Mouse (Mus musculus) lung, embryonic 15.5 days (tissue): ENCODE results near the gene Cript. TPM values are rescaled to one million over a fixed set of nuclear protein-coding genes. Genes with fewer than 3 reads are reported as not detected.
"Not testable (repeated sequence)": the region's sequence is repeated elsewhere in the genome, so short reads cannot be mapped to it uniquely, and the experiment has no call there.

ENCODE experiments used
- ATAC-seq: fragments of 200-750 bp; cut with Nextera tagmentation; 2 replicates; pipeline ENCODE4 v1.8.0; 2017; ENCODE audit warnings: moderate number of reproducible peaks, borderline replicate concordance; ENCODE audit not compliant: low FRiP score, low TSS enrichment; ENCODE audit errors: extremely low read depth
- H3K27ac ChIP-seq: fragments of 300-500 bp; sonication (generic); 2 replicates; pipeline ENCODE4 v1.5.1; 2015; ENCODE audit warnings: moderate library complexity, mild to moderate bottlenecking, inconsistent platforms
- H3K27me3 ChIP-seq: fragments of 300-500 bp; sonication (generic); 2 replicates; pipeline ENCODE4 v1.6.1; 2015; ENCODE audit warnings: inconsistent platforms
- H3K36me3 ChIP-seq: fragments of 300-500 bp; sonication (generic); 2 replicates; pipeline ENCODE4 v1.6.1; 2015; ENCODE audit warnings: inconsistent platforms
- H3K4me1 ChIP-seq: fragments of 300-500 bp; sonication (generic); 2 replicates; pipeline ENCODE4 v1.6.1; 2015; ENCODE audit warnings: inconsistent platforms
- H3K4me2 ChIP-seq: fragments of 300-500 bp; sonication (generic); 2 replicates; pipeline ENCODE4 v1.6.1; 2015; ENCODE audit warnings: inconsistent platforms, mild to moderate bottlenecking, moderate library complexity
- H3K4me3 ChIP-seq: fragments of 300-500 bp; sonication (generic); 2 replicates; pipeline ENCODE4 v1.5.1; 2015; ENCODE audit warnings: mild to moderate bottlenecking, inconsistent platforms
- H3K9ac ChIP-seq: fragments of 300-500 bp; sonication (generic); 2 replicates; pipeline ENCODE4 v1.6.1; 2015; ENCODE audit warnings: inconsistent platforms
- H3K9me3 ChIP-seq: fragments of 300-500 bp; sonication (generic); 2 replicates; pipeline ENCODE4 v1.6.1; 2016; ENCODE audit warnings: inconsistent platforms
- WGBS: fragments of 180-500 bp; shearing (Covaris S2); methylation state at CpG from one replicate; pipeline ENCODE4 v1.1.7; 2015; 5-methylcytosine and 5-hydroxymethylcytosine counted together
- polyA plus RNA-seq: library from polyadenylated mRNA; unstranded; fragments of >200 nt; fragmentation: Nextera tagmentation; extraction: Ambion mirVana; gene quantifications from 2 replicates; pipeline ENCODE4 v1.2.1, GENCODE M21; 2015

Cript gene
- polyA plus RNA-seq, 1 experiment from 2014 or later: 145 TPM

GRCm38 (mm10) chr17:87072766-87073440 lies 47.6 kb downstream of the Cript start:
- no peak overlapping the region for H3K4me3 ChIP-seq
- 34% methylated on average over 5 of the region's 5 CpGs for WGBS
- no peaks in the 10 kb centered on the region for H3K4me1 ChIP-seq
- no peak overlapping the region for H3K4me2 ChIP-seq
- H3K27ac ChIP-seq: no peak overlapping the region
- H3K9me3 ChIP-seq: no peaks in the 10 kb centered on the region
- H3K27me3 ChIP-seq: no peaks in the 10 kb centered on the region
- no peak for ATAC-seq
- H3K36me3 ChIP-seq: no peaks in the 10 kb centered on the region
- no peak overlapping the region for H3K9ac ChIP-seq

DNA sequence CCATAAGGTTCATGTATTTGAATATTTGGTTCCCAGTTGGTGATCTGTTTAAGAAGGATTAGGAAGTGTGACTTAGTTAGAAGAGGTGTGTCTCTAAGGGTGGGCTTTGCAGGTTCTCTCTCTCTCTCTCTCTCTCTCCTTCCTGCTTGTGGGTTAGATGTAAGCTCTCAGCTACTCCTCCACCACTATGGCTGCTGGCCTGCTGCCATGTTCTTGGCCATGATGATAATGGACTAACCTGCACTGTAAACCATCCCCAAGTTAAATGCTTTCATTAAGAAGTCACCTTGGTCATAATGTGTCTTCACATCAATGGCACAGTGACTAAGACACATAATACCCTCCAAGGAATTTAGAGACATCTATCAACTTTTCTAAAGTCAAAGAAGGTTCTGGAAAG lies 48.1 kb downstream of the Cript start:
- no peaks in the 10 kb centered on the region for H3K4me1 ChIP-seq
- no peaks in the 10 kb centered on the region for H3K9me3 ChIP-seq
- H3K9ac ChIP-seq: no peak overlapping the region
- H3K27me3 ChIP-seq: no peaks in the 10 kb centered on the region
- no peak overlapping the region for H3K4me2 ChIP-seq
- no peak for ATAC-seq
- no peak overlapping the region for H3K27ac ChIP-seq
- no peaks in the 10 kb centered on the region for H3K36me3 ChIP-seq
- H3K4me3 ChIP-seq: no peak overlapping the region

DNA sequence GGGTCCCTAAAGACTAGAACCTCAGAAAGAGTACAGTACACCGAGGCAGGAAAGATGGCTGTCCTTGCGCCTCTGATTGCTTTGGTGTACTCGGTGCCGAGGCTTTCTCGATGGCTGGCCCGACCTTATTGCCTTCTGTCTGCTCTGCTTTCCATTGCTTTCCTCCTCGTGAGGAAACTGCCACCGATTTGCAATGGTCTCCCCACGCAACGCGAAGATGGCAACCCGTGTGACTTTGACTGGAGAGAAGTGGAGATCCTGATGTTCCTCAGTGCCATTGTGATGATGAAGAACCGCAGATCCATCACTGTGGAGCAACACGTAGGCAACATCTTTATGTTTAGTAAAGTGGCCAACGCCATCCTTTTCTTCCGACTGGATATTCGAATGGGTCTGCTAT lies 52.9 kb downstream of the Cript start:
- not testable (repeated sequence) for H3K9me3 ChIP-seq, H3K36me3 ChIP-seq, H3K4me1 ChIP-seq, H3K27me3 ChIP-seq, H3K27ac ChIP-seq, H3K9ac ChIP-seq, H3K4me2 ChIP-seq, ATAC-seq, H3K4me3 ChIP-seq
- WGBS: 96% methylated on average over 17 of the region's 17 CpGs

DNA sequence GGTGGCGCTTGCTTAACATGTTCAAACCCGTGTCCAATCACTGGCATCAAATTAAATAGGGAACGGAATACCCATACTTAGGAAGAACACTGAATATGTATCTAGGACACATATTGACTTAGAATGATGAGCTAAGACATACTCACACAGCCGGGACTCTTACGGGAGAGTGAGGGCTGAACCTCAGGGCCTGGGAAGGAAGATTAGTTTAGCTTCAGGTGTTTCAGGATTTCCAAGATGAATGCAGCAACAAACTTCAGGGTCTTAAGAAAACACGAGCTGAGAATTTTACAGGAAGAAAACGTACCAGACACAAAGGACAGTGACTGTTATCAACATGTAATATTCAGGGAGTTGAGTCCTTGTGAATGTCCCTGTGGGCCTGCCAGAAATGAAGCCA lies 55.4 kb downstream of the Cript start:
- no peaks in the 10 kb centered on the region for H3K4me1 ChIP-seq
- H3K9ac ChIP-seq: no peak overlapping the region
- H3K9me3 ChIP-seq: no peaks in the 10 kb centered on the region
- H3K4me2 ChIP-seq: no peak overlapping the region
- no peak overlapping the region for H3K4me3 ChIP-seq
- WGBS: 81% methylated on average over 7 of the region's 7 CpGs
- ATAC-seq: no peak
- H3K27ac ChIP-seq: no peak overlapping the region
- no peaks in the 10 kb centered on the region for H3K36me3 ChIP-seq
- H3K27me3 ChIP-seq: no peaks in the 10 kb centered on the region

- no peak overlapping the region for H3K27ac ChIP-seq
- ATAC-seq: no peak
- H3K9ac ChIP-seq: no peak overlapping the region
- WGBS: 86% methylated on average over 4 of the region's 4 CpGs
- no peaks in the 10 kb centered on the region for H3K36me3 ChIP-seq
- H3K4me2 ChIP-seq: no peak overlapping the region
- no peaks in the 10 kb centered on the region for H3K9me3 ChIP-seq
- H3K27me3 ChIP-seq: no peaks in the 10 kb centered on the region
- no peaks in the 10 kb centered on the region for H3K4me1 ChIP-seq
- no peak overlapping the region for H3K4me3 ChIP-seq
Observed at GRCm38 (mm10) chr17:87082547-87082946, 57.2 kb downstream of the Cript start.

DNA sequence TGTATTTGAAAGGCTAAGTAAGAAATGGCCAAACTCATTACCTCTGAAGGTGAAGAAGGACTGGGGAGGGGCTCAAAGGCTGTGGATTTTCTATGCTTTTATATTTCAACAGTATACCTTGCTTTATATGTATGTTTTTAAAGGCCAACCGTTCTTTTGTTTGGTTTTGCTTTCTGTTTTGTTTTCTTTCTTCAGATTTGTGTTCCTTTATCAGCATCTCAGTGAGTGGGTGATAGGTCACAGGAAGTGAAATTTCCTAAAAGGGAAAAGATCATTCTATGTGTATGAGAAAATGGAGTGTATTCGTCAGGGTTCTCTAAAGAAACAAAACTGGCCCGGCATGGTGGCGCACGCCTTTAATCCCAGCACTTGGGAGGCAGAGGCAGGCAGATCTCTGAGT lies 58.3 kb downstream of the Cript start:
- Histone ChIP-seq H3K4me1 (no peaks in the 10 kb centered on the region), H3K4me2 (no peak overlapping the region), H3K27ac (no peak overlapping the region), H3K9ac (no peak overlapping the region), H3K4me3 (no peak overlapping the region), H3K36me3 (no peaks in the 10 kb centered on the region), H3K27me3 (no peaks in the 10 kb centered on the region), H3K9me3 (no peaks in the 10 kb centered on the region)
- WGBS: 78% methylated on average over 5 of the region's 5 CpGs
- no peak for ATAC-seq

Other genes starting within 250 kb of the Cript start
- gene Tmem247, start 108.2 kb upstream of the Cript start, polyA plus RNA-seq: not detected in 2 replicates
- 0.21 TPM in 1 of 2 replicates, not detected in the other for gene Atp6v1e2, start 77.7 kb upstream of the Cript start, polyA plus RNA-seq
- gene Rhoq, start 62.5 kb upstream of the Cript start, polyA plus RNA-seq: 12.1 and 13.0 TPM in 2 replicates
- gene Pigf, start 144 bp upstream of the Cript start, polyA plus RNA-seq: 30.7 and 35.0 TPM in 2 replicates
- gene Socs5, start 82.1 kb downstream of the Cript start, polyA plus RNA-seq: 14.2 and 15.5 TPM in 2 replicates
- gene Mcfd2, start 240.4 kb downstream of the Cript start, polyA plus RNA-seq: 116 and 122 TPM in 2 replicates